ENCODE assay signal across 8 mouse cellular contexts in genomic region chr10:112801560-112801959, GRCm38 (mm10).
DNase-seq lines count a peak whose midpoint lies in the region; ATAC-seq and TF ChIP-seq lines count a peak whose summit lies in the region.

No protein-coding gene starts in this region.

- TF ChIP-seq EP300 in MEL (IDR thresholded peaks at IDR 0.05; ENCODE audit: low read depth in 1 of 2, low read length in 2 of 2) = no peak

- no peaks in the 10 kb centered on the region for H3K79me2 ChIP-seq in MEL (ENCODE audit: control insufficient read depth, insufficient read depth, low read length, poor library complexity)

- H3K27me3 ChIP-seq in hindbrain, embryonic 10.5 days (ENCODE audit: insufficient read depth, poor library complexity, severe bottlenecking) = no peaks in the 10 kb centered on the region
- no peaks in the 10 kb centered on the region for H3K27me3 ChIP-seq in hindbrain, embryonic 13.5 days
- peaks cover 0 to 2% of the 10 kb centered on the region in 2 experiments; a peak in 2 of 4 replicates for H3K27me3 ChIP-seq in MEL (ENCODE audit: control insufficient read depth in 1 of 2, insufficient read depth in 2 of 2, low read length in 2 of 2)
- H3K27me3 ChIP-seq in hindbrain, embryonic 11.5 days (ENCODE audit: control insufficient read depth, insufficient read depth, low read length) = no peaks in the 10 kb centered on the region
- no peaks in the 10 kb centered on the region for H3K27me3 ChIP-seq in midbrain, embryonic 14.5 days (ENCODE audit: control insufficient read depth, insufficient read depth, low read length)

- 10% methylated on average over 5 of the region's 5 CpGs for WGBS in hindbrain, embryonic 10.5 days
- WGBS in hindbrain, embryonic 13.5 days = 10% methylated on average over 5 of the region's 5 CpGs
- WGBS in hindbrain, embryonic 11.5 days = 10% methylated on average over 5 of the region's 5 CpGs
- WGBS in midbrain, embryonic 14.5 days = 7% methylated on average over 5 of the region's 5 CpGs

- H3K9ac ChIP-seq in hindbrain, embryonic 13.5 days = no peak overlapping the region
- H3K9ac ChIP-seq in MEL (ENCODE audit: control insufficient read depth, low read depth, low read length, poor library complexity, severe bottlenecking) = no peak overlapping the region
- no peak overlapping the region for H3K9ac ChIP-seq in hindbrain, embryonic 11.5 days (ENCODE audit: low read depth, low read length)
- no peak overlapping the region for H3K9ac ChIP-seq in midbrain, embryonic 14.5 days (replicated peaks; ENCODE audit: low read length)

- no peaks in the 10 kb centered on the region for H3K9me3 ChIP-seq in hindbrain, embryonic 10.5 days
- no peaks in the 10 kb centered on the region for H3K9me3 ChIP-seq in hindbrain, embryonic 13.5 days
- H3K9me3 ChIP-seq in MEL (replicated peaks; ENCODE audit: insufficient read depth, low read length) = no peaks in the 10 kb centered on the region
- no peaks in the 10 kb centered on the region for H3K9me3 ChIP-seq in hindbrain, embryonic 11.5 days (ENCODE audit: control insufficient read depth, low read length)
- no peaks in the 10 kb centered on the region for H3K9me3 ChIP-seq in midbrain, embryonic 14.5 days (ENCODE audit: control insufficient read depth, low read length)

- no peak overlapping the region for H3K27ac ChIP-seq in hindbrain, embryonic 10.5 days
- H3K27ac ChIP-seq in hindbrain, embryonic 13.5 days = no peak overlapping the region
- no peak overlapping the region for H3K27ac ChIP-seq in MEL (ENCODE audit: control insufficient read depth, low read depth, low read length)
- H3K27ac ChIP-seq in hindbrain, embryonic 11.5 days (ENCODE audit: low read depth, low read length) = no peak overlapping the region
- no peak overlapping the region for H3K27ac ChIP-seq in left cerebral cortex, adult 2 months
- H3K27ac ChIP-seq in midbrain, embryonic 14.5 days (replicated peaks; ENCODE audit: low read depth, low read length) = no peak overlapping the region

- H3K4me3 ChIP-seq in hindbrain, embryonic 10.5 days = no peak overlapping the region
- H3K4me3 ChIP-seq in hindbrain, embryonic 13.5 days = no peak overlapping the region
- no peak overlapping the region for H3K4me3 ChIP-seq in MEL (ENCODE audit: control insufficient read depth in 1 of 2, insufficient read depth in 1 of 2, low read depth in 2 of 2, low read length in 2 of 2)
- H3K4me3 ChIP-seq in hindbrain, embryonic 11.5 days (ENCODE audit: low read depth, low read length) = no peak overlapping the region
- H3K4me3 ChIP-seq in left cerebral cortex, adult 2 months = no peak overlapping the region
- H3K4me3 ChIP-seq in midbrain, embryonic 14.5 days (replicated peaks; ENCODE audit: low read depth, low read length) = no peak overlapping the region

- H3K36me3 ChIP-seq in hindbrain, embryonic 10.5 days = no peaks in the 10 kb centered on the region
- H3K36me3 ChIP-seq in hindbrain, embryonic 13.5 days = no peaks in the 10 kb centered on the region
- H3K36me3 ChIP-seq in MEL (ENCODE audit: control insufficient read depth in 1 of 2, insufficient read depth in 2 of 2, low read length in 2 of 2) = no peaks in the 10 kb centered on the region; a peak in 1 of 4 replicates
- H3K36me3 ChIP-seq in hindbrain, embryonic 11.5 days (ENCODE audit: control insufficient read depth, insufficient read depth, low read length) = no peaks in the 10 kb centered on the region
- no peaks in the 10 kb centered on the region for H3K36me3 ChIP-seq in midbrain, embryonic 14.5 days (ENCODE audit: control insufficient read depth, insufficient read depth, low read length)

- peak; percentile 92 for TF ChIP-seq RAD21 in MEL (IDR thresholded peaks at IDR 0.05; ENCODE audit: low read depth, low read length)

- peak; percentile 27 for DNase-seq in hindbrain, embryonic 10.5 days (ENCODE audit: low spot score)
- peak; percentile 72 for DNase-seq in MEL (ENCODE audit: low read depth, low spot score)
- peak; percentile 76 for DNase-seq in hindbrain, embryonic 11.5 days (ENCODE audit: low spot score)
- DNase-seq in left cerebral cortex, adult 2 months (ENCODE audit: extremely low spot score in 1 of 2, low spot score in 2 of 2) = peak; percentile 20 to 43
- DNase-seq in midbrain, embryonic 14.5 days = peak; percentile 88
- no peak for DNase-seq in spleen, adult 12 weeks (ENCODE audit: low spot score)

- TF ChIP-seq CTCF in MEL (IDR thresholded peaks at IDR 0.05 in 2 of 3, conservative IDR thresholded peaks at IDR 0.05 in 1 of 3; ENCODE audit: control insufficient read depth in 1 of 3, insufficient read depth in 1 of 3, low read depth in 2 of 3, low read length in 3 of 3, poor library complexity in 1 of 3, severe bottlenecking in 1 of 3) = peak; percentile 70 to 87 (median 77)
- peak; percentile 87 for TF ChIP-seq CTCF in left cerebral cortex, adult 2 months (IDR thresholded peaks at IDR 0.05)

- intact Hi-C loops in left cerebral cortex, adult 2 months (cut with DNase I) = loop anchor here (1.0 to 5.0 kb wide), 3 partner anchors 598 to 824 kb away; partner anchors contain the start of gene Glipr1l1

- no peak overlapping the region for H3K4me2 ChIP-seq in hindbrain, embryonic 13.5 days
- no peak overlapping the region for H3K4me2 ChIP-seq in hindbrain, embryonic 11.5 days (replicated peaks; ENCODE audit: low read depth, low read length)
- H3K4me2 ChIP-seq in midbrain, embryonic 14.5 days (ENCODE audit: low read length) = no peak overlapping the region

- H3K4me1 ChIP-seq in hindbrain, embryonic 10.5 days (replicated peaks) = peaks cover 14% of the 10 kb centered on the region; the same call in 1 of the 2 replicates
- H3K4me1 ChIP-seq in hindbrain, embryonic 13.5 days (replicated peaks) = no peaks in the 10 kb centered on the region
- no peaks in the 10 kb centered on the region for H3K4me1 ChIP-seq in MEL (ENCODE audit: control insufficient read depth in 1 of 2, insufficient read depth in 2 of 2, low read length in 2 of 2)
- H3K4me1 ChIP-seq in hindbrain, embryonic 11.5 days (replicated peaks; ENCODE audit: control insufficient read depth, insufficient read depth, low read length) = no peaks in the 10 kb centered on the region
- 0 out of 2 replicates have a peak, but pooled peaks cover 6% of the 10 kb centered on the region for H3K4me1 ChIP-seq in midbrain, embryonic 14.5 days (ENCODE audit: control insufficient read depth, insufficient read depth, low read length)

- TF ChIP-seq POLR2A in MEL (IDR thresholded peaks at IDR 0.05; ENCODE audit: control insufficient read depth in 1 of 2, insufficient read depth in 1 of 2, low read depth in 1 of 2, low read length in 2 of 2, poor library complexity in 1 of 2) = no peak

- no peak for ATAC-seq in hindbrain, embryonic 13.5 days (ENCODE audit: low FRiP score)
- peak; percentile 95 for ATAC-seq in common myeloid progenitor, adult 5-6 weeks (replicated peaks; ENCODE audit: low read depth, poor library complexity, severe bottlenecking)
- ATAC-seq in hindbrain, embryonic 11.5 days (ENCODE audit: low FRiP score) = peak; percentile 36; the same call in 1 of the 2 replicates
- peak; percentile 68; the same call in 1 of the 2 replicates for ATAC-seq in midbrain, embryonic 14.5 days (ENCODE audit: low FRiP score, low TSS enrichment)

TF ChIP-seq in MEL, 35 proteins besides CTCF, POLR2A, EP300 and RAD21:
- TF ChIP-seq MYB (IDR thresholded peaks at IDR 0.05; ENCODE audit: low read depth, low read length) (no peak), GATA1 (IDR thresholded peaks at IDR 0.05; ENCODE audit: low read depth, low read length) (peak; percentile 45; the same call in 1 of the 2 replicates), SMC3 (IDR thresholded peaks at IDR 0.05; ENCODE audit: low read depth, low read length) (peak; percentile 73), ZC3H11A (IDR thresholded peaks at IDR 0.05; ENCODE audit: low read depth, low read length) (peak; percentile 62)
TF ChIP-seq in MEL: peak in this region for 3.
